Mouse (Mus musculus) forebrain, embryonic 11.5 days (tissue): ENCODE results near the gene Ppp2ca. TPM values are rescaled to one million over a fixed set of nuclear protein-coding genes. Genes with fewer than 3 reads are reported as not detected.
"Not testable (repeated sequence)": the region's sequence is repeated elsewhere in the genome, so short reads cannot be mapped to it uniquely, and the experiment has no call there.

Source experiments
- ATAC-seq: fragments of 200-750 bp; cut with Nextera tagmentation; replicated peaks from 2 replicates; pipeline ENCODE4 v1.8.0; 2017; ENCODE audit warnings: moderate TSS enrichment; ENCODE audit not compliant: low FRiP score
- DNase-seq: peaks from one replicate; pipeline ENCODE4 v3.0.0-alpha.2; 2017; ENCODE audit warnings: low spot score
- H3K27ac ChIP-seq: fragments of 300-500 bp; sonication (generic); 2 replicates; pipeline ENCODE4 v1.5.1; 2014; ENCODE audit warnings: low read depth, low read length
- H3K27me3 ChIP-seq: fragments of 300-500 bp; sonication (generic); 2 replicates; pipeline ENCODE4 v1.6.1; 2014; ENCODE audit warnings: mild to moderate bottlenecking, low read length, mixed read lengths; ENCODE audit not compliant: control insufficient read depth, insufficient read depth
- H3K36me3 ChIP-seq: fragments of 300-500 bp; sonication (generic); 2 replicates; pipeline ENCODE4 v1.6.1; 2014; ENCODE audit warnings: mild to moderate bottlenecking, low read length, moderate library complexity, mixed read lengths; ENCODE audit not compliant: control insufficient read depth, insufficient read depth
- H3K4me1 ChIP-seq: fragments of 300-500 bp; sonication (generic); replicated peaks from 2 replicates; pipeline ENCODE4 v1.6.1; 2014; ENCODE audit warnings: low read length, mixed read lengths; ENCODE audit not compliant: control insufficient read depth, insufficient read depth
- H3K4me2 ChIP-seq: fragments of 300-500 bp; sonication (generic); 2 replicates; pipeline ENCODE4 v1.6.1; 2014; ENCODE audit warnings: low read depth, mild to moderate bottlenecking, low read length, moderate library complexity, mixed read lengths; ENCODE audit not compliant: severe bottlenecking
- H3K4me3 ChIP-seq: fragments of 300-500 bp; sonication (generic); 2 replicates; pipeline ENCODE4 v1.5.1; 2014; ENCODE audit warnings: low read depth, low read length
- H3K9ac ChIP-seq: fragments of 300-500 bp; sonication (generic); 2 replicates; pipeline ENCODE4 v1.6.1; 2014; ENCODE audit warnings: low read length
- H3K9me3 ChIP-seq: fragments of 300-500 bp; sonication (generic); 2 replicates; pipeline ENCODE4 v1.6.1; 2016; ENCODE audit warnings: low read length, mixed read lengths; ENCODE audit not compliant: control insufficient read depth
- WGBS: fragments of 180-500 bp; shearing (Covaris S2); extraction: QIAGEN DNeasy Blood & Tissue Kit; methylation state at CpG from one replicate; pipeline ENCODE4 v1.1.7; 2014; 5-methylcytosine and 5-hydroxymethylcytosine counted together
- polyA plus RNA-seq: library from polyadenylated mRNA; unstranded; fragments of >200 nt; fragmentation: Nextera tagmentation; extraction: Ambion mirVana; gene quantifications from 2 replicates; pipeline ENCODE4 v1.2.1, GENCODE M21; 2014

The Ppp2ca gene
- polyA plus RNA-seq, 1 experiment from 2014 or later = 122 TPM

GRCm38 (mm10) chr11:52099771-52100219, 1.3 kb downstream of the Ppp2ca start:
- H3K9me3 ChIP-seq = no peaks in the 10 kb centered on the region
- ATAC-seq = no peak
- H3K4me3 ChIP-seq = peak overlapping the region; percentile 98
- peak overlapping the region; percentile 66 for H3K4me2 ChIP-seq
- H3K27me3 ChIP-seq = no peaks in the 10 kb centered on the region
- DNase-seq = no peak
- peak overlapping the region; percentile 98 for H3K9ac ChIP-seq
- H3K36me3 ChIP-seq = no peaks in the 10 kb centered on the region
- peaks cover 6% of the 10 kb centered on the region; the same call in 1 of the 2 replicates for H3K4me1 ChIP-seq
- no peak overlapping the region for H3K27ac ChIP-seq
- WGBS = 12% methylated on average over 7 of the region's 7 CpGs

GRCm38 (mm10) chr11:52102977-52103376, 4.5 kb downstream of the Ppp2ca start:
- ATAC-seq = no peak
- Histone ChIP-seq H3K27me3 (no peaks in the 10 kb centered on the region), H3K4me1 (peaks cover 5% of the 10 kb centered on the region; the same call in 1 of the 2 replicates), H3K36me3 (no peaks in the 10 kb centered on the region), H3K4me3 (no peak overlapping the region), H3K27ac (no peak overlapping the region), H3K9me3 (no peaks in the 10 kb centered on the region), H3K4me2 (no peak overlapping the region), H3K9ac (no peak overlapping the region)
- 91% methylated on average over 4 of the region's 4 CpGs for WGBS
- DNase-seq = no peak

GRCm38 (mm10) chr11:52105503-52105902, 7.0 kb downstream of the Ppp2ca start:
- Histone ChIP-seq H3K36me3 (no peaks in the 10 kb centered on the region), H3K27me3 (no peaks in the 10 kb centered on the region), H3K27ac (no peak overlapping the region), H3K9ac (no peak overlapping the region), H3K4me1 (peaks cover 5% of the 10 kb centered on the region; the same call in 1 of the 2 replicates), H3K4me2 (no peak overlapping the region), H3K4me3 (no peak overlapping the region), H3K9me3 (no peaks in the 10 kb centered on the region)
- no peak for DNase-seq
- ATAC-seq = no peak

- ATAC-seq = no peak
- H3K9me3 ChIP-seq = no peaks in the 10 kb centered on the region
- H3K27ac ChIP-seq = no peak overlapping the region
- H3K4me3 ChIP-seq = no peak overlapping the region
- no peak overlapping the region for H3K9ac ChIP-seq
- no peaks in the 10 kb centered on the region for H3K36me3 ChIP-seq
- WGBS = 96% methylated on average over 2 of the region's 2 CpGs
- peaks cover 3% of the 10 kb centered on the region; the same call in 1 of the 2 replicates for H3K4me1 ChIP-seq
- DNase-seq = no peak
- no peaks in the 10 kb centered on the region for H3K27me3 ChIP-seq
- H3K4me2 ChIP-seq = no peak overlapping the region
Observed at GRCm38 (mm10) chr11:52106037-52106436, 7.6 kb downstream of the Ppp2ca start.

- peaks cover 3% of the 10 kb centered on the region; the same call in 1 of the 2 replicates for H3K4me1 ChIP-seq
- DNase-seq (no peak), ATAC-seq (no peak)
- 92% methylated on average over 1 of the region's 1 CpGs for WGBS
- no peak overlapping the region for H3K27ac ChIP-seq
- H3K9me3 ChIP-seq = no peaks in the 10 kb centered on the region
- no peaks in the 10 kb centered on the region for H3K36me3 ChIP-seq
- no peak overlapping the region for H3K4me2 ChIP-seq
- no peak overlapping the region for H3K9ac ChIP-seq
- H3K27me3 ChIP-seq = no peaks in the 10 kb centered on the region
- no peak overlapping the region for H3K4me3 ChIP-seq
Observed at GRCm38 (mm10) chr11:52106438-52106837, 8.0 kb downstream of the Ppp2ca start.

- Histone ChIP-seq H3K4me2 (no peak overlapping the region), H3K9me3 (no peaks in the 10 kb centered on the region), H3K4me3 (no peak overlapping the region), H3K27me3 (no peaks in the 10 kb centered on the region), H3K36me3 (peaks cover 3% of the 10 kb centered on the region; the same call in 1 of the 2 replicates), H3K4me1 (0 out of 2 replicates have a peak, but pooled peaks cover 3% of the 10 kb centered on the region), H3K27ac (no peak overlapping the region), H3K9ac (no peak overlapping the region)
- DNase-seq (no peak), ATAC-seq (no peak)
- 93% methylated on average over 5 of the region's 5 CpGs for WGBS
Observed at GRCm38 (mm10) chr11:52108796-52109195, 10.3 kb downstream of the Ppp2ca start.

GRCm38 (mm10) chr11:52109421-52109820, 10.9 kb downstream of the Ppp2ca start:
- 86% methylated on average over 1 of the region's 1 CpGs for WGBS
- Histone ChIP-seq H3K27me3 (no peaks in the 10 kb centered on the region), H3K27ac (no peak overlapping the region), H3K4me2 (no peak overlapping the region), H3K4me1 (0 out of 2 replicates have a peak, but pooled peaks cover 3% of the 10 kb centered on the region), H3K4me3 (no peak overlapping the region), H3K36me3 (peaks cover 5% of the 10 kb centered on the region; the same call in 1 of the 2 replicates), H3K9ac (no peak overlapping the region), H3K9me3 (no peaks in the 10 kb centered on the region)
- DNase-seq (no peak), ATAC-seq (no peak)

- Histone ChIP-seq H3K4me3 (no peak overlapping the region), H3K9ac (no peak overlapping the region), H3K4me2 (no peak overlapping the region), H3K27ac (no peak overlapping the region), H3K27me3 (no peaks in the 10 kb centered on the region), H3K4me1 (no peaks in the 10 kb centered on the region), H3K36me3 (peaks cover 29% of the 10 kb centered on the region), H3K9me3 (no peaks in the 10 kb centered on the region; the same call in 1 of the 2 replicates)
- no peak for DNase-seq
- no peak for ATAC-seq
- WGBS = 96% methylated on average over 3 of the region's 3 CpGs
Observed at GRCm38 (mm10) chr11:52115479-52115878, 17.0 kb downstream of the Ppp2ca start.

- not testable (repeated sequence) for H3K27ac ChIP-seq, H3K4me2 ChIP-seq, H3K4me1 ChIP-seq, ATAC-seq, H3K27me3 ChIP-seq, H3K9ac ChIP-seq, H3K4me3 ChIP-seq, H3K9me3 ChIP-seq, DNase-seq
- H3K36me3 ChIP-seq = peaks cover 33% of the 10 kb centered on the region
- WGBS = 94% methylated on average over 6 of the region's 6 CpGs
Observed at GRCm38 (mm10) chr11:52116117-52116516, 17.6 kb downstream of the Ppp2ca start.
